Mouse (Mus musculus): ENCODE data around the gene Sgip1.

Gene Sgip1

DNA sequence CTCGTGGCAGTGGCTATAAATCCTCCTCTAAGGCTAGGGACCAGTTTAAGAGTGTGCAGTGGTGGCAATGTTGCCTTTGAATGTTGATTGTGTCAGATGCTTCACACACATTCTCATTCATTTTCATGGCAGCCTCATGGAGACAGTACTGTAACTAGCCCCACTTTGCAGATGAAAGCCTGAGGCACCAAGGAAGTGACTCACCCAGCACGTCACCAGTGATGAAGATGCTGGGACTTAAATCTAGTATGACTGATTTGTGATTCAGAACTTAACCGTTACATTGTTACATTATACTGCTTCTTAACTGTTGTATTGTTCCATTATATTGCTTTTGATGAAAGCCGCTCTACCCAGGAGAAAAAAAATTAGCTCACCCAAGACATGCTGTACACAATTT, 145.8 kb downstream of the Sgip1 start:
- no peak for ATAC-seq (ENCODE audit: insufficient number of reproducible peaks, low FRiP score, low TSS enrichment)

DNA sequence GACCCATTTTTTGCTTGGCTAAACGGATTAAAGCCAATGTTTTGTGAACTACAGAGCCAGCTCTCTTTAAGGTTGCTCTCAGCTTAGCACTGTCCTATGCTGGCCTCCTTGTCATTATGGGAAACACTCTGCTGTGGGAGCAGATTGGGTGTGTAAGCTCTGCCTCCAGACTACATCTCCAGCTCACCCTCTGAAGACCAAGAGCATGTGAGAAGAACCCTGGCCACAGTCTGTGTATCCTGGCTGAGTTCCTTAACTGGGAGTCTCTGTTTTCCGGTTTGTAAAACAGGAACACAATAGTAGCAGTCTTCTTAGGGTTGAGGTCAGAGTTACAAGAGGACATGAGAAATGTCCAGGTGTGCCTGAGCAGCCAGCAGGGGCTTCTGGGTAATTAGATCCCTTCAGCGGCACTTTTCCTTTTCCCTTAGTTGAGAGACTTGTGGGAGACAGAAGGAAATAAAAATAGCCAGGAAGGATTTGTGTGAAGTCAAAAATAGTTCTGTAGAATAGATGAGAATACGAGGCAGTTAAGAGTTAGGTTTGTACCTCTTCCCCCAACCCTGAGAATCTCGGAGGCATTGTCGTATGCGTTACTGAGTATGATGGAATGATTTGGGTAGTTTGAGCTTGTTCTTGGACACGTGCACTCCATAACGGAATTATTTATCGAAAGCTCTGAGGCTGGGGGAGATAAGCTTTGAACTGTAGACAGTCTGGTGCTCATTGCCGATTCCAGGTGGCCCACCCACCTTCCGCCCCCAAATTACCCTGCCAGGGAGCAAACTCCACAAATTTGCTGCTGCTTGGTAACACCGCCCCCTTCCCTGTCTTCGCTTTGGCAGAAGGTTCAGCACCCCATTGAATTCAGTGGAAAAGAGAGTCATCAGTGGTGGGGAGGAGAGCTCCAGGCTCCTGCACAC, 146.9 kb downstream of the Sgip1 start:
- ATAC-seq (ENCODE audit: insufficient number of reproducible peaks, low FRiP score, low TSS enrichment), result no peak

GRCm38 (mm10) chr4:102895866-102896265, 154.8 kb downstream of the Sgip1 start:
- no peak for ATAC-seq (ENCODE audit: insufficient number of reproducible peaks, low FRiP score, low TSS enrichment)

- no peak for ATAC-seq (ENCODE audit: insufficient number of reproducible peaks, low FRiP score, low TSS enrichment)
Measured at GRCm38 (mm10) chr4:102898987-102899386, 157.9 kb downstream of the Sgip1 start.

DNA sequence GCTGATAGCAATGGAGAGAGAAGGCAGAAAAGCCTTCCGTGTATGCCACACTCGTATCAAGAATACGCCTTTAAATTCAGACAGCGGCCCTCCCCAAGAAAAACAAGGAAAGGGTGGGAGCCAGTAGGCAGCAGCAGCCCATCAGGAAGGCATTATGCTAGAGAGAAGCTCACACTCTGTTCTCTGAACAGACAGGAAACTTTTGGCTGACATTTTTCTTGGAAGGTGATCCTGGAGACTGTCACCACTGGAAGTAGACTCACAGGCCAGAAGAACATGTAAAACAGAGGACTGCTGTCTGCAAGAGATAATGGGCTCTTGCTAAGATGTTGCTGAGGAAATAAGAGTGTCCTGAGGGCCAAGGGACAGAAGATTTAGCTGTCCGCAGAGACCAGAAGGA, 158.6 kb downstream of the Sgip1 start:
- no peak for ATAC-seq (ENCODE audit: insufficient number of reproducible peaks, low FRiP score, low TSS enrichment)

GRCm38 (mm10) chr4:102900166-102900565, 159.1 kb downstream of the Sgip1 start:
- no peak for ATAC-seq (ENCODE audit: insufficient number of reproducible peaks, low FRiP score, low TSS enrichment)

DNA sequence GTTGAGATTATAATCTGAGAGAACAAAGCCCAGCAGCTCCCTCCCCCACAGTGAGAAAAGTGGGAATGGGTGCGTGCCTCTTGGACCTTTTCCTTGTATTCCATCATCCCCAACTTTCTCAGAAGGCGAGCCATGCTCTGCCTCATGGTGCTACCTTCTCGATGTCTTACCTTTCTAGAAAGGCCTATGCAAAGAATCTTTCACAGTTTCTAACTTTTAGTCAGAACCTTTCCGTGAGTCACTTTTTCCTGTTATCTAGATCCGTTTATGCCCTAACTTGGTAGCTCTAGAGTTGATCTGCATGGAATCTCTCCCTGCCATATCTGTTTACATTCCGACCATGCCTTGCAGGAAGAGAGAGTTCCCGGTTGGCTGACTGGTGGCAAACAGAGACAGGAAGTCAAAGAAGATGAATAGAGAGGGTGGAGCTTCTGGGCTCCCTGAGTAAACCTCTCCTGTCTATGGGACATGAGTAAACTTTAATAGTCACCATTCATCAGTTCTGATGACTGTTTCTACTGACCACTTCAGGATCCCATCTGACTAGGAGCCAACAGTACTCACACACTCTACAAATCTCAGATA, 166.8 kb downstream of the Sgip1 start:
- no peak for ATAC-seq (ENCODE audit: insufficient number of reproducible peaks, low FRiP score, low TSS enrichment)

DNA sequence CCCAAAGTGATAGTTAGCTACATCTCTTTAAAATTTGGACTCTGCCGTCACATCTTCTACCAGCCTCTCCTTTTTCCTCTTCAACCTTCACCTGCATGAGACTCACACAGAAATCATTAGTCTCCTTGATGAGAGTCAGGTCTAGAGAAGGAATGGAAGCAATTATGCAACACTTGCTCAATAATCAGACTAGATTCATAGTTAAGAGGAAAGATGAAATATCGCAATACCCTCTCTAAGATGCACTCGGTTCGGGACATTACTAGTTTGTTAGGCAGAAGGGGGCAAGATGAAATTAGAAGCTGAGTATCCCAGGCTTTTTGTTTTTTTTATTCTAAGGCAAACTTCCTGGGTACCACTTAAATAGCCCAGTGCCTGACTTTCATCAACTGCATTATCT, 169.1 kb downstream of the Sgip1 start:
- ATAC-seq (ENCODE audit: insufficient number of reproducible peaks, low FRiP score, low TSS enrichment), result no peak

- ATAC-seq (ENCODE audit: insufficient number of reproducible peaks, low FRiP score, low TSS enrichment), result no peak
Measured at GRCm38 (mm10) chr4:102913176-102913575, 172.1 kb downstream of the Sgip1 start.

DNA sequence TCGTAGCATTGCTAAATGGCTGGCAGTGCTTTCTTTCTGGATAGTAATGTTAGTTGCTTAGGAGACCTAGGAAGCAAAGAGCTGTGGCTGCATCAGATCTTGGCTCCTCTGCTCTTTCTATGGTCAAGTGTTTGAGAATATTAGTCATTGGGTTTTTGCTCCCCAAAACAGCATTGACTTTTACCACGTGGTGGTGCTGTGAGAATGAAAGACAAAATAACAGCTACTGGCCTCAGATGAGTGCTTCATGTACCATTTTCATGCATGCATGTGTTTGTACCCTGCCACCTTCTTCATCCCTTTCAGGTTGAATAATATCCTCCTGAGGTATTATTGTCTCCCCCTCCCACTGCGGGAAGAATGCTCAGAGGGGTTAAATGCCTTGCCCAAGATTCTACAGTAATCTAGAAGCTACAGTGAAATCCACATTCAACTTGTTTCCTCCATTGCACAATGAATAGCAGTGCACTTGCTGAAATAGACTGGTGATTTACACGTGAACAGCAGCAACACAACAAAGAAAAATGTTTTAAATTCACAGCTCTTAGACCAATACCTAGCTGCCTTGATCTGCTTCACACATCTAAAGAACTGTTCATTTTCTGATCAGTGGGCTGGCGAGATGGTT, 172.7 kb downstream of the Sgip1 start:
- ATAC-seq (ENCODE audit: insufficient number of reproducible peaks, low FRiP score, low TSS enrichment), result no peak

- ATAC-seq (ENCODE audit: insufficient number of reproducible peaks, low FRiP score, low TSS enrichment), result no peak
Measured at GRCm38 (mm10) chr4:102918191-102918590, 177.1 kb downstream of the Sgip1 start.

DNA sequence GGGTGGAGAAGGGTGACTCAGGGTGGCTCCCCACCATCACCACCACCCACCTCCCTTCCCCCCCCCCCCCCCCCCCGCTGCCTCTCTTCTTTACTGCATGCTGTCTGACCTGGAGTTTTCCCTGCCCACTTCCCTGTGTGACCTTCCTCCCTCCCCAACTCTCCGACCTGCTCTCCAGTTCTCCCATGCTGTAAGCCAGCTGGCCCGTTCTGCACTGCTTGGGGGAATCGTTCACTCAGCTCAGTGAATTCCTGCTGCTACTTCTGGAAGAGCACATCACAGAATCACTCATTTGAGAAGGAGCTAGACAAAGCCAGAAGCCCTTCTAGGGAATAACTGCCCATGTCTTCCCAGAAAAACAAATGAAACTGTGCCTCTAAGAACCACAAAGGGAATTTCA, 188.4 kb downstream of the Sgip1 start:
- no peak for ATAC-seq (ENCODE audit: insufficient number of reproducible peaks, low FRiP score, low TSS enrichment)

DNA sequence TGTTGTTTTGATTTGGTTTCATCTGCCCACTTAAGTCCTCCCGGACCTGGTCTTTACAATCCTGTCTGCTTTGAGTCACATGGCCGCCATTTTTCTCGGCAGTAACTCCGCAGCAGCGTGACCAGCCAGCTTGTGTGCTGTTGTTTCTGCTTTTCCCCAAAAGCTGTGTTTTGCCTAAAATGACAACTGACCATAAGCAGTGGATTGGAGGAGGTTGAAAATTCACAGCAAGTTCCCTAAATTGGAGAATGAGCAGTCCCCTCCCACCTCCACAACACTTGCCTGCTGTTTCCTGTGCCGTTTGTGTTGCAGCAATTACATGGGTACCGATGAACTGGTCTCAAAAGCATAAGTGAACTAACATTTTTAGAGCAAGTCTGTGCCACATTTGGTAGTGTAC, 189.6 kb downstream of the Sgip1 start:
- no peak for ATAC-seq (ENCODE audit: insufficient number of reproducible peaks, low FRiP score, low TSS enrichment)

DNA sequence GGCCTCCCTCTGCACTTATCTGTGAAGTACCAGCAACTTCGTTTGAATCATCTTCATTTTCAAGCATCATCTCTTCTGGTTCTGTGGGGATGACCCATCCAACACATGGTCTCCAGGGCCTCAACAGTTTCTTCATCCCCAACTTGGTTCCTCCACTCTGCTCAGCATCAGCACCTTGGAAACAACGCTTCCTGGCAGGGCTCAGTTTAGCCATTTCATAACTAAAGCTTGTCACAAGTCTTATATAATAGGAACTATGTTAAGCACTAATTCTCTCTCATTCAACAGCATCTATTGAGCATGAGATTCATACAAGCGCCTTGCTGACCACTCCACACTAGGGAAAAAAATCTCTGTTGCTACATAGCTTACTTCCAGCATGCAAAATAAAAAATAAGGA, 199.2 kb downstream of the Sgip1 start:
- ATAC-seq (ENCODE audit: insufficient number of reproducible peaks, low FRiP score, low TSS enrichment), result no peak

DNA sequence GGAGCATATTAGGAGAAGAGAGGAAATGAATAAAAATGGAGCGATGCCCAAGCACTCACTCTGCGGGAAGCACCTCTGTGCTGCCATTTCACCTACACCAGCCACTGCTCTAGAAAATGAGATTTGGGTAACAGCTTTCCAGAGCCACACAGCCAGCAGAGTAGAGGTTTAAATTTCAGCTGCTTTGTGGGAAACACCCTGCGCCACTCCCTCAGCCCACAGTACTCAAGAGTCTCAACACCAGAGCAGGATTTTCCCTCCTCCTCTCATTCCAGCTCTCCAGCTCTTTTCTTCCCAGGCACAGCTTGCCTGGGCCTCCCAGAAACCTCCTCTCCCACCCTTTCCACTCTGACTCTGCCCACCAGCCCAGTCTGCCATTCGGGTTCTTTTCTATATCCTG, 199.6 kb downstream of the Sgip1 start:
- ATAC-seq (ENCODE audit: insufficient number of reproducible peaks, low FRiP score, low TSS enrichment), result no peak

- no peak for ATAC-seq (ENCODE audit: insufficient number of reproducible peaks, low FRiP score, low TSS enrichment)
Measured at GRCm38 (mm10) chr4:102944325-102944724, 203.2 kb downstream of the Sgip1 start.

GRCm38 (mm10) chr4:102952476-102952875, 211.4 kb downstream of the Sgip1 start:
- ATAC-seq (ENCODE audit: insufficient number of reproducible peaks, low FRiP score, low TSS enrichment), result no peak

DNA sequence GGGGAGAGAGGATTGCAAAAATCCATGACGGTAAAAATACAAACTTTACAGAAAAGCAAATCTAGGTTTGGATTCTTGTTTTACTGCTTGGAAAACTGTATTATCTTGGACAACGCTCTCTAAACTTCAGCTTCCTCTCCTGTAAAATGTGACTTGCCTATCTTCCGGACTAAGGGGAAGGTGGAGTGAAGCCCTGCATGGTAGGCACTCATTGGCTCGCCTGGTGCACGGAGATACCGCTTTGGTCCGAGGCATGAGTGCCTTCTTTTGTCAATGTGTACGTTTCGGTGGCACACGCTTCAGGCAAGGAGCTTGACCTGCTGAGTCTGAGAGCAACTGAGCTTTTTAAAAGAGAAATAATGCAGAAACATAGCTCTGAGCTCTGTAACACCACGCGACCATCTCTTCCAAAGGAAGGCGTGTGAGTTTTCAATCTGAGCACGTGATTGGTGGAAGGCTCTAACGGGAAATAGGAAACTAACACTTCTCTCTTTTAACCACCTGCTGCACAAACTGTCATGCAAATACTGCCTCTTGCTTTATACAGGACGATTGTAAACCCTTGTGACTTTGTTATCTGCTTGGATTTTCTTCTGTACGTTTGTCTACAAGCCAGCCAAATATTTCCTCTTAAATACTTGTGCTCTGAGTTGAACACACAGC, 214.3 kb downstream of the Sgip1 start:
- no peak for ATAC-seq (ENCODE audit: insufficient number of reproducible peaks, low FRiP score, low TSS enrichment)

DNA sequence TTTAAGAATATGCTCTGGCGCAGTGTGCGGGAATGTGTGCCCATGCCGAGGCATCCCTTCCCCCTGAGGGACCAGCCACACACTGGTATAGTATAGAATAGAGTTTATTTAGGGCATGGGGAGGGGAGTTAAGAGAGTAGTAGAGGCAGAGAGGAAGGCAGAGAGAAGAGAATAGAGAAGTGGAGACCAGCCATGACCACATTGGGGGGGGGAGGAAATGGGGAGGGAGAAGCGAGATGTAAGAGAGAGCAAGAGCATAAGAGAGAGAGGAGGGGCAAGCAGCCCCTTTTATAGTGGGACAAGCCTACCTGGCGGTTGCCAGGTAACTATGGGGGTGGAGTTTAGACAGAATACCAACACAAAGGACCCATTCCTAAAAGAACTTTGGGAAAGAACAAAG, 218.3 kb downstream of the Sgip1 start:
- no peak for ATAC-seq (ENCODE audit: insufficient number of reproducible peaks, low FRiP score, low TSS enrichment)

DNA sequence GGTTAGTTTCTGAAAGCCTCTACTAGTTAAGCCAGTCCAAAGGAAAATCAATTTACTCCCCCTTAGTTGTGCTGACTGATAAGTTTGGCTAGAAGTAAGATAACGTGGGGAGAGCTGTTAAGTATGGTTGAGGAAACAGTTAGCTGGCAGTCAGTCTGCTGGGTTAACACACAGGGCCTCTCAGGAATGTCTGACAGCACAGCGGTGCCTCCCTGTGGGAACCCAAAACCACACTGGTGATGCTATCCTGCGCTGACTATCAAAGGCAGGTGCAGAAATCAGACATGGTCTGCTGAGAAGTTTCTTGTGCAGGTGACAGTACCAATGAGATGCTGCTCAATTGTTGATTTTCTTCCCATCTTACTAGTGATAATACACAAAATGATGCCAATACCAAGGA, 223.1 kb downstream of the Sgip1 start:
- ATAC-seq (ENCODE audit: insufficient number of reproducible peaks, low FRiP score, low TSS enrichment), result no peak

DNA sequence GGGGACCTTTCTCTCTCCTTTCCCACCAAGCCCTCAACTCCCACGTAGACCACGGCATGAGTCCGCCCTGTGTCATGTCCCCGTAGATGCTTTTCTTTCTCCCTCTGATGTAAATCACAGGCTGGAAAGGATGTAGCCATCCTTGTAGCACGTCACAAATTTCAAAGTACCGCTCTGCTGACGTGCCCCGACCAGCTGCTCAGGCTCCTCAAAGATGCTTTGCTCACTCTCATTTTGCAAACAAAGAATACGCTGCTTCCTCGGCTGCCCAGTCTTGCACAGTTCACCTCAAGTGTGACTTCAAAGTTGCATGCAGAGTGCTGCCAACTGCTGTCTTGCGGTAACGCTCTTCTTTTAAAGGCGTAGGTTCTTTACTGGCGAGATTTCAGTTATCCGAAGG, 226.7 kb downstream of the Sgip1 start:
- no peak for ATAC-seq (ENCODE audit: insufficient number of reproducible peaks, low FRiP score, low TSS enrichment)

Data from cerebellum, adult (tissue).